Mouse (Mus musculus) ES-CJ7 (cell line): Measurements from ENCODE around the gene L1td1.

Experiments
- DNase-seq: peaks from one replicate; pipeline ENCODE4 v3.0.0; 2011; ENCODE audit warnings: low read depth, low spot score

Gene L1td1

GRCm38 (mm10) chr4:98726590-98727237 lies at the start of gene L1td1:
TSS of gene L1td1 (plus strand) at chr4:98726734.
- peak; percentile 94 for DNase-seq

- no peak for DNase-seq
Measured at GRCm38 (mm10) chr4:98677506-98677905, 49.0 kb upstream of the L1td1 start.

- DNase-seq = no peak
Measured at GRCm38 (mm10) chr4:98686678-98687267, 39.8 kb upstream of the L1td1 start.

GRCm38 (mm10) chr4:98688116-98688515 lies 38.4 kb upstream of the L1td1 start:
- DNase-seq = no peak

- DNase-seq = no peak
Measured at GRCm38 (mm10) chr4:98688520-98688919, 38.0 kb upstream of the L1td1 start.

GRCm38 (mm10) chr4:98689988-98690387 lies 36.5 kb upstream of the L1td1 start:
- DNase-seq = peak; percentile 20

GRCm38 (mm10) chr4:98693465-98694185 lies 32.9 kb upstream of the L1td1 start:
- no peak for DNase-seq

- no peak for DNase-seq
Measured at GRCm38 (mm10) chr4:98697932-98698331, 28.6 kb upstream of the L1td1 start.

- DNase-seq = no peak
Measured at GRCm38 (mm10) chr4:98698921-98699320, 27.6 kb upstream of the L1td1 start.

GRCm38 (mm10) chr4:98700156-98700555 lies 26.4 kb upstream of the L1td1 start:
- no peak for DNase-seq

- DNase-seq = peak; percentile 80
Measured at GRCm38 (mm10) chr4:98702201-98702894, 24.2 kb upstream of the L1td1 start.

- DNase-seq = no peak
Measured at GRCm38 (mm10) chr4:98710891-98711290, 15.6 kb upstream of the L1td1 start.

GRCm38 (mm10) chr4:98717735-98718546 lies 8.6 kb upstream of the L1td1 start:
- no peak for DNase-seq

- no peak for DNase-seq
Measured at GRCm38 (mm10) chr4:98718547-98718917, 8.0 kb upstream of the L1td1 start.

- DNase-seq = peak; percentile 94
Measured at GRCm38 (mm10) chr4:98722454-98722853, 4.1 kb upstream of the L1td1 start.

- peak; percentile 55 for DNase-seq
Measured at GRCm38 (mm10) chr4:98724682-98725081, 1.9 kb upstream of the L1td1 start.

GRCm38 (mm10) chr4:98725439-98725838 lies 1.1 kb upstream of the L1td1 start:
- peak; percentile 98 for DNase-seq

GRCm38 (mm10) chr4:98727295-98727958 lies 893 bp downstream of the L1td1 start:
- peak; percentile 60 for DNase-seq

- peak; percentile 96 for DNase-seq
Measured at GRCm38 (mm10) chr4:98727959-98728347, 1.4 kb downstream of the L1td1 start.

GRCm38 (mm10) chr4:98728716-98729115 lies 2.2 kb downstream of the L1td1 start:
- DNase-seq = no peak

- DNase-seq = no peak
Measured at GRCm38 (mm10) chr4:98733660-98734059, 7.1 kb downstream of the L1td1 start.
